Mouse (Mus musculus) CH12.LX (cell line): ENCODE measurements around the gene Gm9821. TPM values are rescaled to one million over a fixed set of nuclear protein-coding genes. Genes with fewer than 3 reads are reported as not detected.

Source experiments
- DNase-seq: peaks from one replicate; pipeline ENCODE4 v3.0.0-alpha.2; 2013; ENCODE audit errors: extremely low read depth
- H3K27ac ChIP-seq: 2 replicates; pipeline ENCODE4 v1.5.1; 2012; ENCODE audit warnings: low read depth, mild to moderate bottlenecking, control low read depth, moderate library complexity; ENCODE audit not compliant: insufficient read depth
- H3K27me3 ChIP-seq: replicated peaks from 2 replicates; pipeline ENCODE3; 2012; ENCODE audit warnings: inconsistent platforms
- H3K36me3 ChIP-seq, 2 experiments: replicated peaks in 1 of 2; 2 replicates each; pipeline versions ENCODE3 to v1.6.1; 2012; ENCODE audit warnings: inconsistent platforms in 1 of 2, low read length in 1 of 2, mild to moderate bottlenecking in 1 of 2, mixed read lengths in 1 of 2, moderate library complexity in 1 of 2; ENCODE audit not compliant: control insufficient read depth in 1 of 2, insufficient read depth in 1 of 2
- H3K4me1 ChIP-seq, 2 experiments: 2 replicates each; pipeline ENCODE4 v1.6.1; 2012; ENCODE audit warnings: inconsistent platforms in 1 of 2, moderate library complexity in 1 of 2; ENCODE audit not compliant: insufficient read depth in 2 of 2, control insufficient read depth in 1 of 2
- H3K4me2 ChIP-seq: 2 replicates; pipeline ENCODE4 v1.6.1; 2012; ENCODE audit warnings: low read depth, mild to moderate bottlenecking, control low read depth; ENCODE audit not compliant: poor library complexity, insufficient read depth, severe bottlenecking
- H3K4me3 ChIP-seq, 3 experiments: fragments of 150-350 bp in 1 of 3; sonication (generic) in 1 of 3; replicated peaks in 1 of 3; 2 replicates each; pipeline versions ENCODE3 to v1.5.1; 2011 to 2012; ENCODE audit warnings: low read depth in 2 of 3, low read length in 2 of 3, mild to moderate bottlenecking in 2 of 3, moderate library complexity in 2 of 3, control low read depth in 1 of 3, improper control_type of control experiment in 1 of 3, inconsistent platforms in 1 of 3, mixed read lengths in 1 of 3; ENCODE audit not compliant: poor library complexity in 1 of 3
- H3K79me2 ChIP-seq: replicated peaks from 2 replicates; pipeline ENCODE4 v1.6.1; 2012; ENCODE audit warnings: mild to moderate bottlenecking, moderate library complexity; ENCODE audit not compliant: control insufficient read depth, poor library complexity, insufficient read depth, severe bottlenecking; ENCODE audit errors: extremely low read depth
- H3K9ac ChIP-seq: 2 replicates; pipeline ENCODE4 v1.6.1; 2012; ENCODE audit warnings: low read depth, mild to moderate bottlenecking, control low read depth, moderate library complexity; ENCODE audit not compliant: insufficient read depth
- H3K9me3 ChIP-seq: replicated peaks from 2 replicates; pipeline ENCODE3; 2012; ENCODE audit warnings: low read length, inconsistent platforms, mixed read lengths
- BHLHE40 ChIP-seq: IDR thresholded peaks from 2 replicates; pipeline ENCODE4 v1.6.1; 2011; ENCODE audit warnings: mild to moderate bottlenecking, low read depth, low read length, improper control_type of control experiment
- CHD2 ChIP-seq: IDR thresholded peaks from 2 replicates; pipeline ENCODE4 v1.6.1; 2011; ENCODE audit warnings: low read length, improper control_type of control experiment
- CTCF ChIP-seq, 2 experiments: IDR thresholded peaks in 1 of 2; conservative IDR thresholded peaks in 1 of 2; 2 replicates each; pipeline ENCODE4 v1.5.1; 2011 to 2012; ENCODE audit warnings: low read depth in 2 of 2, low read length in 2 of 2, improper control_type of control experiment in 1 of 2, inconsistent platforms in 1 of 2, mild to moderate bottlenecking in 1 of 2, moderate library complexity in 1 of 2
- ELF1 ChIP-seq: IDR thresholded peaks from 2 replicates; pipeline ENCODE4 v1.6.1; 2014; ENCODE audit warnings: low read depth, mild to moderate bottlenecking, inconsistent platforms, low read length, improper control_type of control experiment
- EP300 ChIP-seq: IDR thresholded peaks from 2 replicates; pipeline ENCODE4 v1.6.1; 2011; ENCODE audit warnings: low read length, improper control_type of control experiment
- ETS1 ChIP-seq: conservative IDR thresholded peaks from 2 replicates; pipeline ENCODE4 v1.6.1; 2012; ENCODE audit warnings: low read depth, mild to moderate bottlenecking, inconsistent platforms, low read length, improper control_type of control experiment, moderate library complexity
- IRF4 ChIP-seq: IDR thresholded peaks from 2 replicates; pipeline ENCODE4 v1.6.1; 2014; ENCODE audit warnings: low read depth, mild to moderate bottlenecking, inconsistent platforms, low read length, improper control_type of control experiment
- JUN ChIP-seq: IDR thresholded peaks from 2 replicates; pipeline ENCODE4 v1.6.1; 2011; ENCODE audit warnings: low read depth, mild to moderate bottlenecking, low read length, improper control_type of control experiment, moderate library complexity; ENCODE audit not compliant: insufficient read depth
- JUND ChIP-seq: conservative IDR thresholded peaks from 2 replicates; pipeline ENCODE4 v1.6.1; 2011; ENCODE audit warnings: low read depth, low read length, improper control_type of control experiment
- KAT2A ChIP-seq: IDR thresholded peaks from 2 replicates; pipeline ENCODE4 v1.6.1; 2012; ENCODE audit warnings: low read length, improper control_type of control experiment, inconsistent platforms; ENCODE audit not compliant: insufficient replicate concordance
- MAX ChIP-seq: IDR thresholded peaks from 2 replicates; pipeline ENCODE4 v1.6.1; 2011; ENCODE audit warnings: low read length, improper control_type of control experiment
- MAZ ChIP-seq: IDR thresholded peaks from 2 replicates; pipeline ENCODE4 v1.6.1; 2012; ENCODE audit warnings: low read depth, mild to moderate bottlenecking, inconsistent platforms, low read length, improper control_type of control experiment, moderate library complexity
- MEF2A ChIP-seq: IDR thresholded peaks from 2 replicates; pipeline ENCODE4 v1.6.1; 2014; ENCODE audit warnings: low read depth, mild to moderate bottlenecking, inconsistent platforms, low read length, improper control_type of control experiment, borderline replicate concordance
- MXI1 ChIP-seq: IDR thresholded peaks from 2 replicates; pipeline ENCODE4 v1.6.1; 2011; ENCODE audit warnings: mild to moderate bottlenecking, low read depth, low read length, improper control_type of control experiment
- NELFE ChIP-seq: IDR thresholded peaks from 2 replicates; pipeline ENCODE4 v1.6.1; 2011; ENCODE audit warnings: low read depth, low read length, improper control_type of control experiment
- NRF1 ChIP-seq: IDR thresholded peaks from 2 replicates; pipeline ENCODE4 v1.6.1; 2014; ENCODE audit warnings: low read depth, mild to moderate bottlenecking, inconsistent platforms, low read length, improper control_type of control experiment, moderate library complexity
- RAD21 ChIP-seq: IDR thresholded peaks from 2 replicates; pipeline ENCODE4 v1.6.1; 2011; ENCODE audit warnings: low read depth, mild to moderate bottlenecking, low read length, improper control_type of control experiment, moderate library complexity
- SIN3A ChIP-seq: IDR thresholded peaks from 2 replicates; pipeline ENCODE4 v1.6.1; 2012; ENCODE audit warnings: low read length, improper control_type of control experiment, inconsistent platforms
- SMC3 ChIP-seq: IDR thresholded peaks from 2 replicates; pipeline ENCODE4 v1.6.1; 2011; ENCODE audit warnings: low read depth, low read length, improper control_type of control experiment
- TCF12 ChIP-seq: IDR thresholded peaks from 2 replicates; pipeline ENCODE4 v1.6.1; 2014; ENCODE audit warnings: low read depth, mild to moderate bottlenecking, inconsistent platforms, low read length, improper control_type of control experiment
- UBTF ChIP-seq: IDR thresholded peaks from 2 replicates; pipeline ENCODE4 v1.6.1; 2012; ENCODE audit warnings: low read depth, mild to moderate bottlenecking, inconsistent platforms, low read length, improper control_type of control experiment, moderate library complexity
- USF2 ChIP-seq: conservative IDR thresholded peaks from 2 replicates; pipeline ENCODE4 v1.6.1; 2011; ENCODE audit warnings: low read depth, low read length, improper control_type of control experiment
- ZC3H11A ChIP-seq: IDR thresholded peaks from 2 replicates; pipeline ENCODE4 v1.6.1; 2012; ENCODE audit warnings: low read depth, mild to moderate bottlenecking, inconsistent platforms, low read length, improper control_type of control experiment
- ZNF384 ChIP-seq: IDR thresholded peaks from 2 replicates; pipeline ENCODE4 v1.6.1; 2012; ENCODE audit warnings: low read depth, low read length, improper control_type of control experiment, inconsistent platforms
- dilution Hi-C: fragments of 300-500 bp; cut with MboI; formaldehyde crosslinking; loops from 2 replicates; pipeline ENCODE4 v1.14.3; 2020; ENCODE audit warnings: low sequenced_read_pairs; ENCODE audit not compliant: extremely low pct_unique_long_range_greater_than_20kb, extremely low pct_ligation_motif_present
- in situ Hi-C: fragments of 300-500 bp; cut with MboI; formaldehyde crosslinking; loops from 3 replicates; pipeline ENCODE4 v1.14.3; 2019; ENCODE audit warnings: low sequenced_read_pairs, low pct_ligation_motif_present, low pct_unique_long_range_greater_than_20kb, mixed read lengths
- polyA plus RNA-seq: library from polyadenylated mRNA; unstranded; fragments of >175 nt; gene quantifications from 2 replicates; pipeline ENCODE4 v1.2.1, GENCODE M21; 2012; ENCODE audit warnings: low read depth; ENCODE audit not compliant: insufficient read length
- total RNA-seq, 2 experiments: library from RNA; depleted of rRNA; stranded (reverse); fragments of 300-350 nt in 1 of 2; fragments of >200 nt in 1 of 2; gene quantifications; 2 replicates each; pipeline ENCODE4 v1.2.3; 2012 to 2014

Gene Gm9821
- total and polyA plus RNA-seq, 3 experiments, result 0.25 to 3.8 TPM; not detected in 1

GRCm38 (mm10) chr2:91958701-91959457 lies 13.4 kb downstream of the Gm9821 start:
- Histone ChIP-seq H3K4me2 (no peak overlapping the region), H3K4me3 (no peak overlapping the region), H3K4me1 (peaks cover 6 to 71% of the 10 kb centered on the region in 2 experiments), H3K9ac (no peak overlapping the region), H3K9me3 (no peaks in the 10 kb centered on the region), H3K79me2 (peaks cover 22% of the 10 kb centered on the region), H3K27ac (no peak overlapping the region), H3K27me3 (no peaks in the 10 kb centered on the region), H3K36me3 (peaks cover 0 to 59% of the 10 kb centered on the region in 2 experiments)
- TF ChIP-seq RAD21 (peak; percentile 47), ELF1 (peak; percentile 68), IRF4 (0 out of 2 replicates have a peak, but pooled peaks have one; percentile 20), KAT2A (no peak), SMC3 (peak; percentile 72), MAZ (no peak), JUND (no peak), SIN3A (peak; percentile 39; the same call in 1 of the 2 replicates), EP300 (no peak), NELFE (0 out of 2 replicates have a peak, but pooled peaks have one; percentile 22), UBTF (no peak), CTCF (conservative IDR thresholded peaks at IDR 0.05 in 1 of 2, IDR thresholded peaks at IDR 0.05 in 1 of 2; ENCODE audit: low read depth in 2 of 2, low read length in 2 of 2) (peak; percentile 45 to 75), TCF12 (peak; percentile 33; the same call in 1 of the 2 replicates)
- dilution Hi-C loops, result no loop called here
- no peak for DNase-seq
- in situ Hi-C loops, result no loop called here

- in situ Hi-C loops, result no loop called here
- H3K4me2 ChIP-seq, result no peak overlapping the region
- no peak for DNase-seq
- TF ChIP-seq ZNF384, result no peak
- TF ChIP-seq JUN, result no peak
- TF ChIP-seq MEF2A, result no peak
- no peak for TF ChIP-seq KAT2A
- no peak for TF ChIP-seq ETS1
- no peak for TF ChIP-seq NELFE
- TF ChIP-seq CHD2, result no peak
- TF ChIP-seq ZC3H11A, result no peak
- no peak for TF ChIP-seq MAZ
- no peak for TF ChIP-seq TCF12
- TF ChIP-seq BHLHE40, result no peak
- TF ChIP-seq MAX, result no peak
- TF ChIP-seq MXI1, result no peak
- no peak for TF ChIP-seq RAD21
- no peak for TF ChIP-seq SMC3
- no peak for TF ChIP-seq ELF1
- TF ChIP-seq USF2, result no peak
- no peak for TF ChIP-seq NRF1
- H3K4me1 ChIP-seq, result peaks cover 12 to 80% of the 10 kb centered on the region in 2 experiments
- no peaks in the 10 kb centered on the region for H3K27me3 ChIP-seq
- H3K9me3 ChIP-seq, result no peaks in the 10 kb centered on the region
- H3K9ac ChIP-seq, result no peak overlapping the region
- H3K79me2 ChIP-seq, result peaks cover 27% of the 10 kb centered on the region
- H3K36me3 ChIP-seq, result peaks cover 0 to 53% of the 10 kb centered on the region in 2 experiments
- no peak overlapping the region for H3K27ac ChIP-seq
- H3K4me3 ChIP-seq, result no peak overlapping the region
- dilution Hi-C loops, result no loop called here
Observed at GRCm38 (mm10) chr2:91959544-91960410, 14.3 kb downstream of the Gm9821 start.
